Mouse (Mus musculus) cerebellum, adult 2 months (tissue): ENCODE measurements around the gene Spata13.

ENCODE experiments used
- CTCF ChIP-seq: fragments of 200-500 bp; IDR thresholded peaks from 2 replicates; pipeline ENCODE4 v1.5.1; 2011; ENCODE audit warnings: low read depth, mild to moderate bottlenecking, control low read depth, low read length, moderate library complexity, borderline replicate concordance; ENCODE audit not compliant: insufficient read depth
- POLR2A ChIP-seq: fragments of 200-500 bp; IDR thresholded peaks from 2 replicates; pipeline ENCODE4 v1.6.1; 2011; ENCODE audit warnings: low read length, control low read depth, borderline replicate concordance; ENCODE audit not compliant: insufficient read depth

- TF ChIP-seq CTCF (no peak), POLR2A (no peak)
Observed at GRCm38 (mm10) chr14:60634877-60635771, 1.3 kb downstream of the Spata13 start.
